Comparison of ENCODE assay signal across 23 mouse cellular contexts in the genomic region with DNA sequence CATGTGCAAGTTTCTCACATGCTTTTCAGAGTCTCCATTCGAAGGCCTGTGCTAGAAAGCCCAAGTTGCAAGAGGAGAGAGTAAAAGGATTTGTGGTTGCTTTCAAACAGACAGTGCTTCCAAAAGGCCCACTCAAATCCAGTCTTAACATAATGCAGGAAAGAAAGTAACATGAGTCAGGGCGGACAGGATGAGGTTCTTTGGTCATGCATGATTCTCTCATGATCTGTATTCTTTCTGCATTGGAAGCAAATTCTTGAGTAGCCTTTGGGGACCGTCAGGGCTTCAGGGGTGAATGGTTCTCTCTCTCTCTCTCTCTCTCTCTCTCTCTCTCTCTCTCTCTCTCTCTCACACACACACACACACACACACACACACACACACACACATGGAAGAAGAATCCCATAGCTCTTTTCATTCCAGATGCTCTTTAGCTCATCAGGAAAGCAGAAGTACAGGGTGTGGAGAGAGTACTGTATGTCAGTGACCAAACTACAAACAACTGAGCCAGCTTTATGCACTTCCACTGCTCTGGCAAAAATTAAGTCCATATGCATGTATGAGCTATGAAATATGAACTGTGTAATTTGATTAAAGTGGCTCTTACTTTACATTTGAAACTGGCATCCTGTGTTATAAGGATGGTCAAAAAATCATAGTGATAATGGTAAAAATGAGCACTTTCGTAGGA. TPM values are rescaled to one million over a fixed set of nuclear protein-coding genes. Genes with fewer than 3 reads are reported as not detected.
DNase-seq lines count a peak whose midpoint lies in the region; ATAC-seq and TF ChIP-seq lines count a peak whose summit lies in the region.
"Had no signal": no experiment of that assay in that cellular context is flagged by ENCODE, and none has a peak within 500 bp of the region (broad histone marks: within the 10 kb centered on the region; RNA-seq: fewer than 3 reads in every experiment).

No protein-coding gene starts in this region.

- no peak for ATAC-seq in heart, embryonic 15.5 days (replicated peaks; ENCODE audit: insufficient number of reproducible peaks, insufficient read depth, low FRiP score, low read depth)
- ATAC-seq in liver, postnatal 0 days = no peak
- ATAC-seq: forebrain, postnatal 0 days; hindbrain, postnatal 0 days had no signal

- peak; percentile 9 for DNase-seq in heart, adult 11 months
- no peak for DNase-seq in heart, postnatal 4 days
- DNase-seq in heart, postnatal 10 days = no peak
- DNase-seq in liver, postnatal 0 days = no peak
- no peak for DNase-seq in liver
- no peak for DNase-seq in cerebellum, postnatal 14 days
- DNase-seq in frontal cortex, postnatal 25 days (ENCODE audit: low spot score in 2 of 2) = no peak
- DNase-seq: adrenal gland, postnatal 36 days; cerebellum, adult 9-10 months; forebrain, postnatal 0 days; gastrocnemius, postnatal 25 days; kidney, adult 8-10 months; kidney, postnatal 14 days; left cerebral cortex, postnatal 4 days; lung, postnatal 4 days; midbrain, embryonic 14.5 days; right cerebral cortex, postnatal 14 days had no signal

- H3K9ac ChIP-seq in heart, embryonic 15.5 days = no peak overlapping the region
- no peak overlapping the region for H3K9ac ChIP-seq in liver, postnatal 0 days (replicated peaks)
- H3K9ac ChIP-seq: forebrain, postnatal 0 days; limb, embryonic 15.5 days; liver, embryonic 15.5 days had no signal

- no peaks in the 10 kb centered on the region for H3K27me3 ChIP-seq in heart, embryonic 15.5 days
- no peaks in the 10 kb centered on the region for H3K27me3 ChIP-seq in liver, postnatal 0 days (ENCODE audit: insufficient read depth, low read length)
- H3K27me3 ChIP-seq: limb, embryonic 15.5 days had no signal

- H3K36me3 ChIP-seq in heart, embryonic 15.5 days = no peaks in the 10 kb centered on the region
- H3K36me3 ChIP-seq in liver, postnatal 0 days (replicated peaks; ENCODE audit: insufficient read depth, low read length) = no peaks in the 10 kb centered on the region
- H3K36me3 ChIP-seq: forebrain, embryonic 10.5 days; hindbrain, embryonic 10.5 days; limb, embryonic 15.5 days; liver, embryonic 15.5 days had no signal

- no peak for TF ChIP-seq CTCF in liver, postnatal 0 days (IDR thresholded peaks at IDR 0.05; ENCODE audit: low read depth)

- 80% methylated on average over 4 of the region's 4 CpGs for WGBS in heart, embryonic 15.5 days
- WGBS in liver, postnatal 0 days (ENCODE audit: insufficient replicate concordance) = 64% methylated on average over 4 of the region's 4 CpGs

- no peaks in the 10 kb centered on the region for H3K9me3 ChIP-seq in heart, embryonic 15.5 days (replicated peaks)
- no peaks in the 10 kb centered on the region for H3K9me3 ChIP-seq in liver, postnatal 0 days (ENCODE audit: low read length)
- H3K9me3 ChIP-seq: forebrain, embryonic 10.5 days; hindbrain, embryonic 10.5 days; limb, embryonic 15.5 days; liver, embryonic 15.5 days had no signal

- H3K27ac ChIP-seq in heart, embryonic 15.5 days = peak overlapping the region; percentile 47; the same call in 1 of the 2 replicates
- 0 out of 2 replicates have a peak overlapping the region, but pooled peaks have one; percentile 6 for H3K27ac ChIP-seq in liver, postnatal 0 days (ENCODE audit: low read depth)
- H3K27ac ChIP-seq: forebrain, embryonic 10.5 days; hindbrain, embryonic 10.5 days; hindbrain, postnatal 0 days; limb, embryonic 15.5 days; liver, embryonic 15.5 days had no signal

- TF ChIP-seq EP300 in liver, postnatal 0 days (IDR thresholded peaks at IDR 0.05; ENCODE audit: low read depth) = no peak

- intact Hi-C loops in heart, postnatal 10 days (cut with DNase I) = no loop called here

- H3K4me3 ChIP-seq in heart, embryonic 15.5 days = no peak overlapping the region
- no peak overlapping the region for H3K4me3 ChIP-seq in liver, postnatal 0 days (ENCODE audit: low read depth, low read length)
- H3K4me3 ChIP-seq: forebrain, embryonic 10.5 days; hindbrain, embryonic 10.5 days; limb, embryonic 15.5 days; liver, embryonic 15.5 days had no signal

- no peak overlapping the region for H3K4me2 ChIP-seq in heart, embryonic 15.5 days
- H3K4me2 ChIP-seq in liver, postnatal 0 days (ENCODE audit: low read depth, low read length) = no peak overlapping the region
- H3K4me2 ChIP-seq: limb, embryonic 15.5 days; liver, embryonic 15.5 days had no signal

- H3K4me1 ChIP-seq in heart, embryonic 15.5 days (replicated peaks) = peaks cover 25% of the 10 kb centered on the region
- no peaks in the 10 kb centered on the region for H3K4me1 ChIP-seq in liver, postnatal 0 days (ENCODE audit: insufficient read depth)
- H3K4me1 ChIP-seq: forebrain, embryonic 10.5 days had no signal

RNA-seq across cellular contexts. Expression of a gene that starts 25.1 kb away (rescaled TPM):
- total RNA-seq in heart, postnatal 4 days (2021) = 100 to 1,000 TPM; 160 to 168 TPM
- 35.9 and 36.3 TPM in 2 replicates for polyA plus RNA-seq in heart, embryonic 15.5 days (2015; fragmentation: Nextera tagmentation; extraction: Ambion mirVana)
- 100 to 1,000 TPM; 139 to 218 TPM for total RNA-seq in heart, postnatal 10 days (2021)
- 2.2 and 2.5 TPM in 2 replicates for polyA plus RNA-seq in liver, postnatal 0 days (2015; fragmentation: Nextera tagmentation; extraction: Ambion mirVana)
